Mouse (Mus musculus) forebrain, embryonic 10.5 days (tissue): ENCODE measurements around the gene Cdh24. TPM values are rescaled to one million over a fixed set of nuclear protein-coding genes. Genes with fewer than 3 reads are reported as not detected.

Experiments used
- DNase-seq: peaks from one replicate; pipeline ENCODE4 v3.0.0-alpha.2; 2017; ENCODE audit warnings: low spot score; ENCODE audit errors: extremely low spot score
- H3K27ac ChIP-seq: fragments of 300-500 bp; sonication (generic); 2 replicates; pipeline ENCODE4 v1.5.1; 2016; ENCODE audit warnings: mild to moderate bottlenecking
- H3K27me3 ChIP-seq: fragments of 300-500 bp; sonication (generic); 2 replicates; pipeline ENCODE4 v1.6.1; 2016; ENCODE audit warnings: mild to moderate bottlenecking; ENCODE audit not compliant: poor library complexity, severe bottlenecking
- H3K36me3 ChIP-seq: fragments of 300-500 bp; sonication (generic); replicated peaks from 2 replicates; pipeline ENCODE4 v1.6.1; 2016; ENCODE audit warnings: mild to moderate bottlenecking, moderate library complexity
- H3K4me1 ChIP-seq: fragments of 300-500 bp; sonication (generic); 2 replicates; pipeline ENCODE4 v1.6.1; 2016
- H3K4me3 ChIP-seq: fragments of 300-500 bp; sonication (generic); 2 replicates; pipeline ENCODE4 v1.5.1; 2016; ENCODE audit warnings: mild to moderate bottlenecking, moderate library complexity
- H3K9me3 ChIP-seq: fragments of 300-500 bp; sonication (generic); 2 replicates; pipeline ENCODE4 v1.6.1; 2016; ENCODE audit warnings: mild to moderate bottlenecking, moderate library complexity
- WGBS: fragments of 180-500 bp; shearing (Covaris S2); methylation state at CpG from one replicate; pipeline ENCODE4 v1.1.7; 2016; 5-methylcytosine and 5-hydroxymethylcytosine counted together
- polyA plus RNA-seq: library from polyadenylated mRNA; unstranded; fragments of >200 nt; fragmentation: Nextera tagmentation; extraction: Ambion mirVana; gene quantifications from 2 replicates; pipeline ENCODE4 v1.2.1, GENCODE M21; 2016

Cdh24 gene
- 4.7 and 5.4 TPM in 2 replicates for polyA plus RNA-seq

- Histone ChIP-seq H3K27ac (peak within 1 kb of the TSS; percentile 97), H3K4me1 (peaks cover 29% of the 10 kb centered on the region), H3K36me3 (peaks cover 77% of the 10 kb centered on the region), H3K9me3 (no peaks in the 10 kb centered on the region), H3K4me3 (peak within 1 kb of the TSS; percentile 87), H3K27me3 (no peaks in the 10 kb centered on the region)
- peak; percentile 90 for DNase-seq
- 0% methylated on average over 52 of the region's 52 CpGs for WGBS
Observed at GRCm38 (mm10) chr14:54641305-54641969, at the start of gene Cdh24. Gene Cdh24, minus strand, starts transcription at chr14:54641364.

GRCm38 (mm10) chr14:54687251-54687650, 46.1 kb upstream of the Cdh24 start:
- H3K4me1 ChIP-seq: peaks cover 31% of the 10 kb centered on the region
- H3K9me3 ChIP-seq: no peaks in the 10 kb centered on the region
- H3K36me3 ChIP-seq: peaks cover 54% of the 10 kb centered on the region
- no peaks in the 10 kb centered on the region for H3K27me3 ChIP-seq
- 10% methylated on average over 8 of the region's 8 CpGs for WGBS
- peak overlapping the region; percentile 98 for H3K27ac ChIP-seq
- no peak for DNase-seq
- peak overlapping the region; percentile 86 for H3K4me3 ChIP-seq

GRCm38 (mm10) chr14:54686522-54687143, 45.5 kb upstream of the Cdh24 start, which contains the start of gene Acin1:
Gene Acin1, minus strand, starts transcription at chr14:54686931.
- peak; percentile 99 for DNase-seq
- WGBS: under 1% methylated on average over 44 of the region's 44 CpGs
- H3K36me3 ChIP-seq: peaks cover 60% of the 10 kb centered on the region
- H3K9me3 ChIP-seq: no peaks in the 10 kb centered on the region
- peak within 1 kb of the TSS; percentile 98 for H3K27ac ChIP-seq
- H3K4me3 ChIP-seq: peak within 1 kb of the TSS; percentile 86
- peaks cover 31% of the 10 kb centered on the region for H3K4me1 ChIP-seq
- H3K27me3 ChIP-seq: no peaks in the 10 kb centered on the region

- Histone ChIP-seq H3K36me3 (peaks cover 64% of the 10 kb centered on the region), H3K9me3 (no peaks in the 10 kb centered on the region), H3K4me1 (peaks cover 31% of the 10 kb centered on the region), H3K27ac (peak within 1 kb of the TSS; percentile 98), H3K27me3 (no peaks in the 10 kb centered on the region), H3K4me3 (peak within 1 kb of the TSS; percentile 86)
- peak; percentile 87 for DNase-seq
- under 1% methylated on average over 39 of the region's 41 CpGs for WGBS
Observed at GRCm38 (mm10) chr14:54686063-54686521, 44.9 kb upstream of the Cdh24 start, which contains the start of gene 1700123O20Rik. Gene 1700123O20Rik, plus strand, starts transcription at chr14:54686216.

GRCm38 (mm10) chr14:54685471-54685870, 44.3 kb upstream of the Cdh24 start:
- Histone ChIP-seq H3K36me3 (peaks cover 64% of the 10 kb centered on the region), H3K27me3 (no peaks in the 10 kb centered on the region), H3K27ac (peak overlapping the region; percentile 98), H3K9me3 (no peaks in the 10 kb centered on the region), H3K4me3 (peak overlapping the region; percentile 86), H3K4me1 (peaks cover 31% of the 10 kb centered on the region)
- no peak for DNase-seq
- 20% methylated on average over 8 of the region's 8 CpGs for WGBS

- 95% methylated on average over 3 of the region's 3 CpGs for WGBS
- Histone ChIP-seq H3K9me3 (no peaks in the 10 kb centered on the region), H3K4me3 (no peak overlapping the region), H3K27ac (no peak overlapping the region), H3K27me3 (no peaks in the 10 kb centered on the region), H3K36me3 (peaks cover 71% of the 10 kb centered on the region), H3K4me1 (peaks cover 17% of the 10 kb centered on the region)
- no peak for DNase-seq
Observed at GRCm38 (mm10) chr14:54682396-54682795, 41.2 kb upstream of the Cdh24 start.

- 91% methylated on average over 16 of the region's 16 CpGs for WGBS
- H3K4me3 ChIP-seq: no peak overlapping the region
- no peak overlapping the region for H3K27ac ChIP-seq
- DNase-seq: no peak
- no peaks in the 10 kb centered on the region for H3K27me3 ChIP-seq
- H3K4me1 ChIP-seq: 0 out of 2 replicates have a peak, but pooled peaks cover 3% of the 10 kb centered on the region
- no peaks in the 10 kb centered on the region for H3K9me3 ChIP-seq
- peaks cover 96% of the 10 kb centered on the region for H3K36me3 ChIP-seq
Observed at GRCm38 (mm10) chr14:54678657-54679304, 37.6 kb upstream of the Cdh24 start.

- no peak overlapping the region for H3K27ac ChIP-seq
- no peaks in the 10 kb centered on the region for H3K27me3 ChIP-seq
- H3K4me1 ChIP-seq: no peaks in the 10 kb centered on the region
- whole genome bisulfite sequencing: 93% methylated on average over 5 of the region's 5 CpGs
- no peak for DNase-seq
- no peaks in the 10 kb centered on the region for H3K9me3 ChIP-seq
- no peak overlapping the region for H3K4me3 ChIP-seq
- H3K36me3 ChIP-seq: peaks cover 94% of the 10 kb centered on the region
Observed at GRCm38 (mm10) chr14:54676290-54676689, 35.1 kb upstream of the Cdh24 start.

- no peak overlapping the region for H3K4me3 ChIP-seq
- no peaks in the 10 kb centered on the region for H3K9me3 ChIP-seq
- H3K27ac ChIP-seq: no peak overlapping the region
- peaks cover 91% of the 10 kb centered on the region for H3K36me3 ChIP-seq
- H3K4me1 ChIP-seq: no peaks in the 10 kb centered on the region
- no peak for DNase-seq
- WGBS: 89% methylated on average over 2 of the region's 2 CpGs
- H3K27me3 ChIP-seq: no peaks in the 10 kb centered on the region
Observed at GRCm38 (mm10) chr14:54674317-54674716, 33.2 kb upstream of the Cdh24 start.

- Histone ChIP-seq H3K4me3 (no peak overlapping the region), H3K27me3 (no peaks in the 10 kb centered on the region), H3K4me1 (no peaks in the 10 kb centered on the region), H3K27ac (no peak overlapping the region), H3K36me3 (peaks cover 90% of the 10 kb centered on the region), H3K9me3 (no peaks in the 10 kb centered on the region)
- DNase-seq: peak; percentile 41
- WGBS: 83% methylated on average over 4 of the region's 4 CpGs
Observed at GRCm38 (mm10) chr14:54669381-54669780, 28.2 kb upstream of the Cdh24 start.

GRCm38 (mm10) chr14:54664477-54665222, 23.5 kb upstream of the Cdh24 start:
- peaks cover 97% of the 10 kb centered on the region for H3K36me3 ChIP-seq
- no peaks in the 10 kb centered on the region for H3K9me3 ChIP-seq
- H3K27ac ChIP-seq: no peak overlapping the region
- H3K4me1 ChIP-seq: no peaks in the 10 kb centered on the region
- no peak overlapping the region for H3K4me3 ChIP-seq
- H3K27me3 ChIP-seq: no peaks in the 10 kb centered on the region
- WGBS: 96% methylated on average over 10 of the region's 10 CpGs
- no peak for DNase-seq

- Histone ChIP-seq H3K9me3 (no peaks in the 10 kb centered on the region), H3K36me3 (peaks cover 100% of the 10 kb centered on the region), H3K4me1 (no peaks in the 10 kb centered on the region), H3K4me3 (no peak overlapping the region), H3K27ac (no peak overlapping the region), H3K27me3 (no peaks in the 10 kb centered on the region)
- 91% methylated on average over 2 of the region's 2 CpGs for WGBS
- DNase-seq: no peak
Observed at GRCm38 (mm10) chr14:54660009-54660408, 18.8 kb upstream of the Cdh24 start.
